Mouse (Mus musculus): ENCODE measurements at regions not wholly inside any gene's neighbourhood (a gene's known extent, or its start where the extent isn't known, plus 50 kb on each side); places are given as distances from the start of the nearest gene placed in this dataset.

DNA sequence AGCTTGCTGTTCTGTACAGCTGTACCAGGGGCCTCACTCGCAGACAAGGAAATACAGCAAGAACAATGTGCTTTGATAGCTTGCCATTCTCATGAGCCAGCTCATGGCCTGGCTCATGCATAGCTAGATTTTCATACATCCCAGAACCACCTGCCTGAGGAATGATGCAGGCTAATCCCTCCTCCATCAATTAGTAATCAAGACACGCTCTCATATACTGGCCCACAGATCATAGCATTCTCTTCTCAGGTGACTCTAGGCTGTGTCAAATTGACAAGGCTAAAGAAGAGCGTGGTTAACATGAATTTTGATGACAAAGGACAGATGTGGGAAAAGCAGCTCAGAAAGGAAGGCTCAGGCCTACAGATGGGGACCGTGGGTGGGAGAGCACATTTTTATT lies 93.3 kb upstream of the Pfkp start:
- TF ChIP-seq GATA1 (IDR thresholded peaks at IDR 0.05; ENCODE audit: low read length) = no peak

DNA sequence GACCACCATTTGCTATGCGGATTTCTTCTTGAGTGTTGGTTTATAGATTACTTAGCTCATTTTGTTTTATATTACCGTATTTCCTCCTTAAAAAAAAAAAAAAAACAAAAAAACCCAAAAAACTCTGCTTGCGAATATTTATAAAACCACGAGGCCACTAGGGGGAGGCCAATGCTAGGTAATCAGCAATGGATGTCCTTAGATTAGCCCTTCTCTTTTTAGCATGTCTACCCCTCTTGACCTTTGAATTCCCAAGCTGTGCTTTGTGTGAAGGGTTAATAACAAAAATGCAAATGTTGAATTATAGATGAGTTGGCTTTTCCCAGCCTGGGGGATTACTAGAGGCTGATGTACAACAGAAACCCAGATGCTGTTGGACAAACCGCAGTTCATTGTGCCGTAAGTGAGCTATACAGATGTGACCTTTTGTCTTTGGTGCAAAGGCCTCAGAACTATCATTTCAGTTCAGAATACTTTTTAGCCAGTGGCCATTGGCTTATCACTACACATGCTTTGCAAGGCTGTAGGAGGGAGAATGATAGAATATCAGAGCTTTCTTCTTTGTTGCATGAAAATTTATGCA lies 88.5 kb upstream of the Pfkp start:
- TF ChIP-seq GATA1 (IDR thresholded peaks at IDR 0.05; ENCODE audit: low read length) = no peak
